Mouse (Mus musculus) ES-Bruce4 (cell line): Measurements from ENCODE around the gene Rapgef4.

Experiments used
- CTCF ChIP-seq: IDR thresholded peaks from one replicate; pipeline ENCODE4 v1.8.1; 2011; ENCODE audit warnings: low read depth, low read length
- POLR2A ChIP-seq: IDR thresholded peaks from one replicate; pipeline ENCODE4 v1.8.1; 2011; ENCODE audit warnings: low read length; ENCODE audit not compliant: insufficient read depth

GRCm38 (mm10) chr2:71981896-71982295, 856 bp downstream of the Rapgef4 start:
- TF ChIP-seq CTCF (no peak), POLR2A (no peak)
